24 mouse cellular contexts compared by ENCODE assay signal in genomic region chr4:34429003-34429402, GRCm38 (mm10).
DNase-seq lines count a peak whose midpoint lies in the region; ATAC-seq lines count a peak whose summit lies in the region.
"Had no signal": no experiment of that assay in that cellular context is flagged by ENCODE, and none has a peak within 500 bp of the region (broad histone marks: within the 10 kb centered on the region; RNA-seq: fewer than 3 reads in every experiment).

No protein-coding gene starts in this region.

- WGBS in hindbrain, embryonic 14.5 days, result 64% methylated on average over 4 of the region's 4 CpGs
- WGBS in hindbrain, embryonic 16.5 days, result 63% methylated on average over 4 of the region's 4 CpGs

- H3K27ac ChIP-seq in hindbrain, embryonic 14.5 days, result no peak overlapping the region
- no peak overlapping the region for H3K27ac ChIP-seq in hindbrain, embryonic 16.5 days (ENCODE audit: low read depth, low read length)
- H3K27ac ChIP-seq: embryonic facial prominence, embryonic 10.5 days; embryonic facial prominence, embryonic 13.5 days; forebrain, embryonic 12.5 days; forebrain, embryonic 15.5 days; heart, adult 2 months; heart, embryonic 10.5 days; hindbrain, embryonic 12.5 days; hindbrain, postnatal 0 days had no signal

- no peak overlapping the region for H3K4me3 ChIP-seq in hindbrain, embryonic 14.5 days (replicated peaks; ENCODE audit: low read length)
- no peak overlapping the region for H3K4me3 ChIP-seq in hindbrain, embryonic 16.5 days (ENCODE audit: low read length)
- H3K4me3 ChIP-seq: embryonic facial prominence, embryonic 10.5 days; embryonic facial prominence, embryonic 13.5 days; erythroblast, embryonic 14.5 days; forebrain, embryonic 12.5 days; forebrain, embryonic 15.5 days; heart, adult 2 months; heart, embryonic 10.5 days; hindbrain, embryonic 12.5 days had no signal

- no peaks in the 10 kb centered on the region for H3K4me1 ChIP-seq in hindbrain, embryonic 14.5 days (replicated peaks; ENCODE audit: control insufficient read depth, insufficient read depth, low read length)
- H3K4me1 ChIP-seq in hindbrain, embryonic 16.5 days (ENCODE audit: control insufficient read depth, insufficient read depth, low read depth, low read length), result no peaks in the 10 kb centered on the region
- H3K4me1 ChIP-seq: embryonic facial prominence, embryonic 10.5 days; embryonic facial prominence, embryonic 13.5 days; forebrain, embryonic 12.5 days; forebrain, embryonic 15.5 days; heart, embryonic 10.5 days; hindbrain, embryonic 12.5 days had no signal

- no peak overlapping the region for H3K4me2 ChIP-seq in hindbrain, embryonic 14.5 days (replicated peaks)
- no peak overlapping the region for H3K4me2 ChIP-seq in hindbrain, embryonic 16.5 days (ENCODE audit: low read length)
- H3K4me2 ChIP-seq: forebrain, embryonic 12.5 days; forebrain, embryonic 15.5 days; hindbrain, embryonic 12.5 days had no signal

- peak; percentile 2 for DNase-seq in hindbrain, embryonic 14.5 days (ENCODE audit: low spot score)
- DNase-seq in CD4-positive, CD25-positive, alpha-beta regulatory T cell, adult 2 months (ENCODE audit: low read depth, low spot score), result peak; percentile 21
- no peak for DNase-seq in layer of hippocampus, postnatal 36 days
- DNase-seq in frontal cortex, postnatal 10 days (ENCODE audit: low spot score in 2 of 2), result no peak
- DNase-seq: adrenal gland, adult 8-10 months; adrenal gland, postnatal 25 days; embryo, embryonic 11 days; gastrocnemius, postnatal 25 days; kidney, adult 2 months had no signal

- H3K27me3 ChIP-seq in hindbrain, embryonic 14.5 days (ENCODE audit: control insufficient read depth, insufficient read depth, low read length), result no peaks in the 10 kb centered on the region
- no peaks in the 10 kb centered on the region for H3K27me3 ChIP-seq in hindbrain, embryonic 16.5 days (replicated peaks; ENCODE audit: control insufficient read depth, insufficient read depth, low read length)
- H3K27me3 ChIP-seq: CH12.LX; embryonic facial prominence, embryonic 13.5 days; forebrain, embryonic 12.5 days; forebrain, embryonic 15.5 days; hindbrain, embryonic 12.5 days; Patski had no signal

- no peak overlapping the region for H3K9ac ChIP-seq in hindbrain, embryonic 14.5 days
- no peak overlapping the region for H3K9ac ChIP-seq in hindbrain, embryonic 16.5 days (ENCODE audit: low read depth, low read length)
- H3K9ac ChIP-seq: embryonic facial prominence, embryonic 13.5 days; forebrain, embryonic 12.5 days; forebrain, embryonic 15.5 days; hindbrain, embryonic 12.5 days had no signal

- no peaks in the 10 kb centered on the region for H3K9me3 ChIP-seq in hindbrain, embryonic 14.5 days (ENCODE audit: control insufficient read depth, low read length)
- H3K9me3 ChIP-seq in hindbrain, embryonic 16.5 days (ENCODE audit: control insufficient read depth, low read length), result no peaks in the 10 kb centered on the region
- H3K9me3 ChIP-seq: embryonic facial prominence, embryonic 10.5 days; embryonic facial prominence, embryonic 13.5 days; forebrain, embryonic 12.5 days; forebrain, embryonic 15.5 days; G1E; heart, embryonic 10.5 days; hindbrain, embryonic 12.5 days had no signal

- no peak for ATAC-seq in hindbrain, embryonic 14.5 days (ENCODE audit: low FRiP score)
- no peak for ATAC-seq in hindbrain, embryonic 16.5 days
- ATAC-seq in activated CD4-positive, CD25-positive, alpha-beta regulatory T cell, adult 4 months, result peak; percentile 14
- ATAC-seq: forebrain, embryonic 15.5 days; hindbrain, postnatal 0 days; intestine, postnatal 0 days; Patski had no signal

- H3K36me3 ChIP-seq in hindbrain, embryonic 14.5 days (replicated peaks; ENCODE audit: control insufficient read depth, insufficient read depth), result no peaks in the 10 kb centered on the region
- no peaks in the 10 kb centered on the region for H3K36me3 ChIP-seq in hindbrain, embryonic 16.5 days (ENCODE audit: control insufficient read depth, insufficient read depth, low read length)
- H3K36me3 ChIP-seq: embryonic facial prominence, embryonic 10.5 days; embryonic facial prominence, embryonic 13.5 days; forebrain, embryonic 12.5 days; forebrain, embryonic 15.5 days; G1E; heart, embryonic 10.5 days; hindbrain, embryonic 12.5 days had no signal

Comparison
In these comparisons a context has a peak if more than half of its experiments do, and no peak if none do; other contexts are left out.
1. DNase-seq: peak in hindbrain, embryonic 14.5 days (single experiment) and CD4-positive, CD25-positive, alpha-beta regulatory T cell, adult 2 months (single experiment); none in layer of hippocampus, postnatal 36 days (0 of 2) and frontal cortex, postnatal 10 days (0 of 2).